Mouse (Mus musculus) hindbrain, embryonic 14.5 days (tissue): ENCODE results near the gene Sptlc3. TPM values are rescaled to one million over a fixed set of nuclear protein-coding genes. Genes with fewer than 3 reads are reported as not detected.

Experiments
- ATAC-seq: fragments of 200-750 bp; cut with Nextera tagmentation; 2 replicates; pipeline ENCODE4 v1.8.0; 2017; ENCODE audit warnings: moderate number of reproducible peaks, mild to moderate bottlenecking, moderate TSS enrichment, moderate library complexity; ENCODE audit not compliant: low FRiP score
- DNase-seq: peaks from one replicate; pipeline ENCODE4 v3.0.0-alpha.2; 2015; ENCODE audit warnings: low spot score
- H3K27ac ChIP-seq: fragments of 300-500 bp; sonication (generic); 2 replicates; pipeline ENCODE4 v1.5.1; 2014; ENCODE audit warnings: mild to moderate bottlenecking, moderate library complexity
- H3K27me3 ChIP-seq: fragments of 300-500 bp; sonication (generic); 2 replicates; pipeline ENCODE4 v1.6.1; 2014; ENCODE audit warnings: mild to moderate bottlenecking, low read length, mixed read lengths; ENCODE audit not compliant: control insufficient read depth, insufficient read depth
- H3K36me3 ChIP-seq: fragments of 300-500 bp; sonication (generic); replicated peaks from 2 replicates; pipeline ENCODE4 v1.6.1; 2014; ENCODE audit not compliant: control insufficient read depth, insufficient read depth
- H3K4me1 ChIP-seq: fragments of 300-500 bp; sonication (generic); replicated peaks from 2 replicates; pipeline ENCODE4 v1.6.1; 2014; ENCODE audit warnings: antibody characterized with exemption, low read length, mixed read lengths; ENCODE audit not compliant: control insufficient read depth, insufficient read depth
- H3K4me2 ChIP-seq: fragments of 300-500 bp; sonication (generic); replicated peaks from 2 replicates; pipeline ENCODE4 v1.6.1; 2014; ENCODE audit warnings: mild to moderate bottlenecking, moderate library complexity
- H3K4me3 ChIP-seq: fragments of 300-500 bp; sonication (generic); replicated peaks from 2 replicates; pipeline ENCODE4 v1.5.1; 2014; ENCODE audit warnings: mild to moderate bottlenecking, low read length
- H3K9ac ChIP-seq: fragments of 300-500 bp; sonication (generic); 2 replicates; pipeline ENCODE4 v1.6.1; 2014
- H3K9me3 ChIP-seq: fragments of 300-500 bp; sonication (generic); 2 replicates; pipeline ENCODE4 v1.6.1; 2016; ENCODE audit warnings: low read length; ENCODE audit not compliant: control insufficient read depth
- WGBS: fragments of 180-500 bp; shearing (Covaris S2); extraction: QIAGEN DNeasy Blood & Tissue Kit; methylation state at CpG from one replicate; pipeline ENCODE4 v1.1.7; 2014; 5-methylcytosine and 5-hydroxymethylcytosine counted together
- polyA plus RNA-seq: library from polyadenylated mRNA; unstranded; fragments of >200 nt; fragmentation: Nextera tagmentation; extraction: Ambion mirVana; gene quantifications from 2 replicates; pipeline ENCODE4 v1.2.1, GENCODE M21; 2014

Gene Sptlc3
- polyA plus RNA-seq, 1 experiment from 2014 or later: 0.13 TPM

- Histone ChIP-seq H3K9me3 (no peaks in the 10 kb centered on the region), H3K4me3 (no peak overlapping the region), H3K36me3 (no peaks in the 10 kb centered on the region), H3K4me2 (no peak overlapping the region), H3K27ac (no peak overlapping the region), H3K9ac (no peak overlapping the region), H3K4me1 (peaks cover 18% of the 10 kb centered on the region), H3K27me3 (peaks cover 5% of the 10 kb centered on the region; the same call in 1 of the 2 replicates)
- WGBS: 60% methylated on average over 10 of the region's 10 CpGs
- ATAC-seq (0 out of 2 replicates have a peak, but pooled peaks have one; percentile 22), DNase-seq (no peak)
These were observed 118.8 kb downstream of the Sptlc3 start for GRCm38 (mm10) chr2:139612410-139613107.

- H3K9me3 ChIP-seq: no peaks in the 10 kb centered on the region
- H3K36me3 ChIP-seq: no peaks in the 10 kb centered on the region
- no peaks in the 10 kb centered on the region for H3K4me1 ChIP-seq
- H3K27me3 ChIP-seq: no peaks in the 10 kb centered on the region
- no peak overlapping the region for H3K4me2 ChIP-seq
- ATAC-seq: no peak
- whole genome bisulfite sequencing: 36% methylated on average over 1 of the region's 1 CpGs
- H3K9ac ChIP-seq: no peak overlapping the region
- no peak for DNase-seq
- H3K27ac ChIP-seq: no peak overlapping the region
- no peak overlapping the region for H3K4me3 ChIP-seq
These were observed 132.8 kb downstream of the Sptlc3 start for GRCm38 (mm10) chr2:139626496-139626895.

- Histone ChIP-seq H3K4me1 (no peaks in the 10 kb centered on the region), H3K27me3 (no peaks in the 10 kb centered on the region), H3K4me2 (no peak overlapping the region), H3K4me3 (no peak overlapping the region), H3K36me3 (no peaks in the 10 kb centered on the region), H3K9ac (no peak overlapping the region), H3K27ac (no peak overlapping the region), H3K9me3 (no peaks in the 10 kb centered on the region)
- ATAC-seq (no peak), DNase-seq (no peak)
- 92% methylated on average over 4 of the region's 4 CpGs for WGBS
These were observed 135.0 kb downstream of the Sptlc3 start for GRCm38 (mm10) chr2:139628731-139629130.

DNA sequence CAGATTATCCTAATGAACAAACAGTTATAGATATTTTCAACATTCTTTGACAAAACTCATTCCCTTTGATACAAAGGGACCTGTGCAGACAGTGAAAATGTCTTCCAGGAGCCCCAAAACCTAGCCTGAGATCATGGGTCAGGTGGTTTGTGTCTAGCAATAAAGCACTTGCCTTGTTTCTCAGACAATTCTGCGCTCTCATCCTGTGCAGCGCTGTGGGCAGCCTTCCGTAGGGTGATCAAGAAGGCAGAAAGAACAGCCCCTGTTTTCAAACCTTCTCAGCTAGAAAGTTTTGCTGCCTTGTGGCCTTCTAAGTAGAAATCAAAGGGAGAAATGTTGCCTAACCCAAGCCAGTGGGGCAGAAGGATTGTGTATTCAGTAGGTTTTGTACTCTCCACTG lies 135.9 kb downstream of the Sptlc3 start:
- Histone ChIP-seq H3K27ac (no peak overlapping the region), H3K4me3 (no peak overlapping the region), H3K27me3 (no peaks in the 10 kb centered on the region), H3K4me2 (no peak overlapping the region), H3K4me1 (no peaks in the 10 kb centered on the region), H3K9ac (no peak overlapping the region), H3K9me3 (no peaks in the 10 kb centered on the region), H3K36me3 (no peaks in the 10 kb centered on the region)
- DNase-seq: no peak
- ATAC-seq: no peak
- WGBS: 76% methylated on average over 3 of the region's 3 CpGs

DNA sequence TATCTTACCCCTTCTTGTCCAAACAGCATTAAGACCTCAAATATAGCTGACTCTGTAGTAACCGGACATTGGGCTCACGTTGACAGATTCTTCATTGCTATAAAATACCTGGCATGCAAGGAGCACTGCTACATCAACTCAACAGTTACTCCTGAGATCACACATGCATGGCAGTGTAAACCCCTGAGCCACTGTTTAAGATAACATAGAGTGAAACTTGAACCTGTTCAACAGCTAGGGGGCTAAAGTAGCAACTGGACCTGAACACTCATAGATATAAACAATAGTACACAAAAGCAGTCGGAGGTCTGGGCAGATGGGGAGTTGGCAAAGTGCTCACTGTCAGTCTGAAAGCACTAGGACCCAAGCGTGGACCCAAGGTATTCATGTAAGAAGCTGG lies 140.8 kb downstream of the Sptlc3 start:
- WGBS: 88% methylated on average over 4 of the region's 4 CpGs
- no peak overlapping the region for H3K27ac ChIP-seq
- no peaks in the 10 kb centered on the region for H3K9me3 ChIP-seq
- no peaks in the 10 kb centered on the region for H3K27me3 ChIP-seq
- H3K4me2 ChIP-seq: no peak overlapping the region
- H3K36me3 ChIP-seq: no peaks in the 10 kb centered on the region
- no peak overlapping the region for H3K9ac ChIP-seq
- no peak for DNase-seq
- H3K4me1 ChIP-seq: no peaks in the 10 kb centered on the region
- ATAC-seq: no peak
- H3K4me3 ChIP-seq: no peak overlapping the region

DNA sequence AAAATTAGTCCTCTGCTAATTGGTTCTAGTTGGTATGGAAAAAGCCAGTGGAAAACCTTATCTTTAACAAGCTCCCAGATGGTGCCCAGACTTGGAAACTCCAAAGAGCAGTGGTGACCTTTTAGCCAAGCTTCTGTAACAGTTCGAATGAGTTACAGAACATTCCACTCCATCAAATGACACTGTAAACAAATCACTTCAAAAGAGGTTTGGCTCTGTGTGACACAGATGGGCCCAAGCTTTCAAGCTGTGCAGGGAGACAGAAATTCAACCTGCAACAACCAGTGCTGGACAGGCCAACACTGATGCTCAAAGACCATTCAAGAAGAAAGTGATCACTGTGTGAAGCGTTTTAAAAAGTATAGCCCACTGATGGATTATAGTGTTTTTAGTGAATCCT lies 144.1 kb downstream of the Sptlc3 start:
- Histone ChIP-seq H3K9ac (no peak overlapping the region), H3K9me3 (no peaks in the 10 kb centered on the region), H3K4me1 (no peaks in the 10 kb centered on the region), H3K4me3 (no peak overlapping the region), H3K36me3 (no peaks in the 10 kb centered on the region), H3K27ac (no peak overlapping the region), H3K4me2 (no peak overlapping the region), H3K27me3 (no peaks in the 10 kb centered on the region)
- WGBS: 53% methylated on average over 2 of the region's 2 CpGs
- no peak for DNase-seq
- no peak for ATAC-seq

DNA sequence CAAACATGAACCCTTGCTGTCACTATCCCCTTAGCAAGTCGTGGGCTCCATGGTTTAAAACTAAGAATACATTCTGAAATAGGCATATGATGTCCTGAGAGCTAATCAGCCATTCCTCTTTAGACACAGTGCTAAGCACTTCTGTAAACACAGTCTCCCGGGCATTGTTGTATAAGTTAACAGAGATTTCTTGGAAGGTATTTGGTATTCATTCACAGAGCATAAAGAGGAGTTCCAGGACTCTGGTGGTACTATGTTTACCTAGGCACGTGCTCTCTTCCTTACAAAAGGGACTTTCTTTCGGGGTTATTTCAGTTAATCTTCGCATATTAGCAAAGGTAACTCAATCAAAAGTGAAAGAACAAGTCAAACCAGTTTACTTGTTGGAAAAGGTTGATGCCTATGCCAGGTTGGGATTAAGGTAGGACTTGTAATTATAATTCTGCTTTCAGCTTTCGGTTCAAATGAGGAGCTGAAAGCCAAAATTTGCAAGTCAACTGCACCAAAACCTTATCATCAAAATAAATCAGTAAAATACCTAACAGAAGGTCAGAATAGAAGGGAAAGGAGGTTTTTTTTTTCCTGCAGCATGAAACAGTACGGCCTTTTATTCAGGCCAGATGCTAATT lies 148.2 kb downstream of the Sptlc3 start:
- Histone ChIP-seq H3K9me3 (no peaks in the 10 kb centered on the region), H3K27ac (no peak overlapping the region), H3K4me1 (no peaks in the 10 kb centered on the region), H3K4me2 (no peak overlapping the region), H3K27me3 (no peaks in the 10 kb centered on the region), H3K36me3 (no peaks in the 10 kb centered on the region), H3K4me3 (no peak overlapping the region), H3K9ac (no peak overlapping the region)
- DNase-seq: no peak
- WGBS: 52% methylated on average over 7 of the region's 7 CpGs
- no peak for ATAC-seq

GRCm38 (mm10) chr2:139649518-139649917 lies 155.8 kb downstream of the Sptlc3 start:
- H3K4me1 ChIP-seq: 0 out of 2 replicates have a peak, but pooled peaks cover 3% of the 10 kb centered on the region
- H3K9ac ChIP-seq: no peak overlapping the region
- ATAC-seq: peak; percentile 83
- no peaks in the 10 kb centered on the region for H3K9me3 ChIP-seq
- 79% methylated on average over 3 of the region's 3 CpGs for WGBS
- H3K27ac ChIP-seq: peak overlapping the region; percentile 44
- H3K27me3 ChIP-seq: no peaks in the 10 kb centered on the region
- H3K4me2 ChIP-seq: no peak overlapping the region
- peak; percentile 36 for DNase-seq
- no peaks in the 10 kb centered on the region for H3K36me3 ChIP-seq
- H3K4me3 ChIP-seq: no peak overlapping the region

- 55% methylated on average over 4 of the region's 4 CpGs for WGBS
- Histone ChIP-seq H3K27ac (no peak overlapping the region), H3K4me3 (no peak overlapping the region), H3K9ac (no peak overlapping the region), H3K27me3 (no peaks in the 10 kb centered on the region), H3K9me3 (no peaks in the 10 kb centered on the region), H3K4me1 (0 out of 2 replicates have a peak, but pooled peaks cover 10% of the 10 kb centered on the region), H3K4me2 (no peak overlapping the region), H3K36me3 (no peaks in the 10 kb centered on the region)
- no peak for DNase-seq
- peak; percentile 76; the same call in 1 of the 2 replicates for ATAC-seq
These were observed 163.0 kb downstream of the Sptlc3 start for GRCm38 (mm10) chr2:139656750-139657149.
